Mouse (Mus musculus): ENCODE measurements around the gene Akap7. TPM values are rescaled to one million over a fixed set of nuclear protein-coding genes. Genes with fewer than 3 reads are reported as not detected.
A peak's percentile ranks its signal among the peaks of the same experiment; 100 is the strongest.

Gene Akap7
- polyA plus RNA-seq, 2 experiments: 14.3 to 26.8 TPM

GRCm38 (mm10) chr10:25219220-25219628 lies 88.4 kb downstream of the Akap7 start:
- ATAC-seq (ENCODE audit: insufficient read depth) (no peak), DNase-seq (ENCODE audit: low read depth in 3 of 3, low spot score in 3 of 3) (peak in 2 of 3 experiments; percentile 11 to 17)
- WGBS (ENCODE audit: insufficient replicate concordance): 32% methylated on average over 7 of the region's 7 CpGs

GRCm38 (mm10) chr10:25218746-25219145 lies 88.9 kb downstream of the Akap7 start:
- H3K27me3 ChIP-seq (ENCODE audit: control insufficient read depth, insufficient read depth, low read length): no peaks in the 10 kb centered on the region
- no peaks in the 10 kb centered on the region for H3K36me3 ChIP-seq (replicated peaks; ENCODE audit: control insufficient read depth, insufficient read depth, low read depth)
- no peak overlapping the region for H3K27ac ChIP-seq
- 65% methylated on average over 7 of the region's 7 CpGs for whole genome bisulfite sequencing (ENCODE audit: insufficient replicate concordance)
- no peaks in the 10 kb centered on the region for H3K4me1 ChIP-seq (replicated peaks; ENCODE audit: control insufficient read depth in 2 of 2, insufficient read depth in 2 of 2, low read length in 1 of 2)
- H3K4me2 ChIP-seq (ENCODE audit: low read depth): no peak overlapping the region
- no peaks in the 10 kb centered on the region for H3K9me3 ChIP-seq (ENCODE audit: control insufficient read depth, low read length)
- no peak overlapping the region for H3K9ac ChIP-seq (replicated peaks)
- TF ChIP-seq EP300 (IDR thresholded peaks at IDR 0.05; ENCODE audit: low read depth) (no peak), CTCF (IDR thresholded peaks at IDR 0.05; ENCODE audit: low read depth) (no peak)
- ATAC-seq (ENCODE audit: insufficient read depth): no peak
- no peak overlapping the region for H3K4me3 ChIP-seq (ENCODE audit: insufficient read depth in 1 of 2, low read depth in 2 of 2, low read length in 2 of 2)
- no peak for DNase-seq (ENCODE audit: low read depth in 3 of 3, low spot score in 3 of 3)

More at GRCm38 (mm10) chr10:25219220-25219628, 88.4 kb downstream of the Akap7 start:
- Histone ChIP-seq H3K4me2 (ENCODE audit: low read depth) (no peak overlapping the region), H3K27me3 (ENCODE audit: control insufficient read depth, insufficient read depth, low read length) (no peaks in the 10 kb centered on the region), H3K9ac (replicated peaks) (no peak overlapping the region), H3K27ac (no peak overlapping the region), H3K4me3 (ENCODE audit: insufficient read depth in 1 of 2, low read depth in 2 of 2, low read length in 2 of 2) (no peak overlapping the region), H3K36me3 (replicated peaks; ENCODE audit: control insufficient read depth, insufficient read depth, low read depth) (no peaks in the 10 kb centered on the region), H3K4me1 (replicated peaks; ENCODE audit: control insufficient read depth in 2 of 2, insufficient read depth in 2 of 2, low read length in 1 of 2) (no peaks in the 10 kb centered on the region), H3K9me3 (ENCODE audit: control insufficient read depth, low read length) (no peaks in the 10 kb centered on the region)
- TF ChIP-seq CTCF (IDR thresholded peaks at IDR 0.05; ENCODE audit: low read depth) (peak; percentile 84), EP300 (IDR thresholded peaks at IDR 0.05; ENCODE audit: low read depth) (no peak)

- Histone ChIP-seq H3K9me3 (ENCODE audit: control insufficient read depth, low read length) (no peaks in the 10 kb centered on the region), H3K4me1 (replicated peaks; ENCODE audit: control insufficient read depth in 2 of 2, insufficient read depth in 2 of 2, low read length in 1 of 2) (no peaks in the 10 kb centered on the region), H3K36me3 (replicated peaks; ENCODE audit: control insufficient read depth, insufficient read depth, low read depth) (no peaks in the 10 kb centered on the region), H3K4me3 (ENCODE audit: insufficient read depth in 1 of 2, low read depth in 2 of 2, low read length in 2 of 2) (no peak overlapping the region), H3K27me3 (ENCODE audit: control insufficient read depth, insufficient read depth, low read length) (no peaks in the 10 kb centered on the region), H3K27ac (no peak overlapping the region), H3K4me2 (ENCODE audit: low read depth) (no peak overlapping the region), H3K9ac (replicated peaks) (no peak overlapping the region)
- TF ChIP-seq EP300 (IDR thresholded peaks at IDR 0.05; ENCODE audit: low read depth) (no peak), CTCF (IDR thresholded peaks at IDR 0.05; ENCODE audit: low read depth) (no peak)
- no peak for DNase-seq (ENCODE audit: low read depth in 3 of 3, low spot score in 3 of 3)
- WGBS (ENCODE audit: insufficient replicate concordance): 65% methylated on average over 3 of the region's 3 CpGs
- ATAC-seq (ENCODE audit: insufficient read depth): no peak
Measured at GRCm38 (mm10) chr10:25215977-25216376, 91.7 kb downstream of the Akap7 start.

- Histone ChIP-seq H3K4me1 (replicated peaks; ENCODE audit: control insufficient read depth in 2 of 2, insufficient read depth in 2 of 2, low read length in 1 of 2) (no peaks in the 10 kb centered on the region), H3K4me3 (ENCODE audit: insufficient read depth in 1 of 2, low read depth in 2 of 2, low read length in 2 of 2) (no peak overlapping the region), H3K27ac (no peak overlapping the region), H3K4me2 (ENCODE audit: low read depth) (no peak overlapping the region), H3K9me3 (ENCODE audit: control insufficient read depth, low read length) (no peaks in the 10 kb centered on the region), H3K9ac (replicated peaks) (no peak overlapping the region), H3K36me3 (replicated peaks; ENCODE audit: control insufficient read depth, insufficient read depth, low read depth) (no peaks in the 10 kb centered on the region), H3K27me3 (ENCODE audit: control insufficient read depth, insufficient read depth, low read length) (no peaks in the 10 kb centered on the region)
- TF ChIP-seq CTCF (IDR thresholded peaks at IDR 0.05; ENCODE audit: low read depth) (no peak), EP300 (IDR thresholded peaks at IDR 0.05; ENCODE audit: low read depth) (no peak)
- DNase-seq (ENCODE audit: low read depth in 3 of 3, low spot score in 3 of 3): no peak
- 64% methylated on average over 4 of the region's 4 CpGs for WGBS (ENCODE audit: insufficient replicate concordance)
- ATAC-seq (ENCODE audit: insufficient read depth): no peak
Measured at GRCm38 (mm10) chr10:25213716-25214115, 94.0 kb downstream of the Akap7 start.

GRCm38 (mm10) chr10:25208619-25209018 lies 99.1 kb downstream of the Akap7 start:
- ATAC-seq (ENCODE audit: insufficient read depth) (no peak), DNase-seq (ENCODE audit: low read depth in 3 of 3, low spot score in 3 of 3) (no peak)
- Histone ChIP-seq H3K9me3 (ENCODE audit: control insufficient read depth, low read length) (no peaks in the 10 kb centered on the region), H3K27ac (no peak overlapping the region), H3K4me1 (replicated peaks; ENCODE audit: control insufficient read depth in 2 of 2, insufficient read depth in 2 of 2, low read length in 1 of 2) (no peaks in the 10 kb centered on the region), H3K4me3 (ENCODE audit: insufficient read depth in 1 of 2, low read depth in 2 of 2, low read length in 2 of 2) (no peak overlapping the region), H3K36me3 (replicated peaks; ENCODE audit: control insufficient read depth, insufficient read depth, low read depth) (no peaks in the 10 kb centered on the region), H3K27me3 (ENCODE audit: control insufficient read depth, insufficient read depth, low read length) (no peaks in the 10 kb centered on the region), H3K4me2 (ENCODE audit: low read depth) (no peak overlapping the region), H3K9ac (replicated peaks) (no peak overlapping the region)
- no peak for TF ChIP-seq EP300 (IDR thresholded peaks at IDR 0.05; ENCODE audit: low read depth)
- TF ChIP-seq CTCF (IDR thresholded peaks at IDR 0.05; ENCODE audit: low read depth): no peak
- 74% methylated on average over 7 of the region's 7 CpGs for WGBS (ENCODE audit: insufficient replicate concordance)
